Mouse (Mus musculus) cerebellum, postnatal 4 days (tissue): ENCODE measurements around the gene Hip1.

Source experiments
- DNase-seq, 2 experiments: peaks; one replicate each; pipeline ENCODE4 v3.0.0; 2022; ENCODE audit warnings: low spot score in 2 of 2, mixed read lengths in 1 of 2

Gene Hip1

GRCm38 (mm10) chr5:135531306-135531845 is 13.5 kb downstream of the Hip1 start:
- DNase-seq: no peak

GRCm38 (mm10) chr5:135529964-135530363 is 15.0 kb downstream of the Hip1 start:
- DNase-seq: no peak

- no peak for DNase-seq
Measured at GRCm38 (mm10) chr5:135529310-135529709, 15.6 kb downstream of the Hip1 start.

- no peak for DNase-seq
Measured at GRCm38 (mm10) chr5:135527986-135528385, 16.9 kb downstream of the Hip1 start.

GRCm38 (mm10) chr5:135524660-135525560 is 20.0 kb downstream of the Hip1 start:
- DNase-seq: no peak

GRCm38 (mm10) chr5:135524087-135524486 is 20.8 kb downstream of the Hip1 start:
- DNase-seq: no peak

- DNase-seq: no peak
Measured at GRCm38 (mm10) chr5:135522111-135522722, 22.7 kb downstream of the Hip1 start.

- peak in 1 of 2 experiments; percentile 28 for DNase-seq
Measured at GRCm38 (mm10) chr5:135517348-135517883, 27.5 kb downstream of the Hip1 start.

GRCm38 (mm10) chr5:135513131-135513530 is 31.8 kb downstream of the Hip1 start:
- no peak for DNase-seq

- DNase-seq: no peak
Measured at GRCm38 (mm10) chr5:135511105-135511504, 33.8 kb downstream of the Hip1 start.

GRCm38 (mm10) chr5:135508284-135508683 is 36.6 kb downstream of the Hip1 start:
- DNase-seq: no peak

GRCm38 (mm10) chr5:135507561-135508273 is 37.2 kb downstream of the Hip1 start:
- no peak for DNase-seq

GRCm38 (mm10) chr5:135505442-135505841 is 39.5 kb downstream of the Hip1 start:
- no peak for DNase-seq

- no peak for DNase-seq
Measured at GRCm38 (mm10) chr5:135502931-135503330, 42.0 kb downstream of the Hip1 start.

- no peak for DNase-seq
Measured at GRCm38 (mm10) chr5:135502027-135502426, 42.9 kb downstream of the Hip1 start.

GRCm38 (mm10) chr5:135498914-135499313 is 46.0 kb downstream of the Hip1 start:
- DNase-seq: no peak

GRCm38 (mm10) chr5:135497347-135497955 is 47.5 kb downstream of the Hip1 start:
- DNase-seq: no peak

- DNase-seq: no peak
Measured at GRCm38 (mm10) chr5:135496489-135496888, 48.4 kb downstream of the Hip1 start.

GRCm38 (mm10) chr5:135495471-135495870 is 49.4 kb downstream of the Hip1 start:
- no peak for DNase-seq

- peak; percentile 37 to 49 for DNase-seq
Measured at GRCm38 (mm10) chr5:135494183-135494910, 50.6 kb downstream of the Hip1 start.

GRCm38 (mm10) chr5:135493095-135493494 is 51.8 kb downstream of the Hip1 start:
- DNase-seq: no peak
